Mouse (Mus musculus) thymus, adult 2 months (tissue): Measurements from ENCODE around the gene Wwox. TPM values are rescaled to one million over a fixed set of nuclear protein-coding genes. Genes with fewer than 3 reads are reported as not detected.

Source experiments
- DNase-seq: peaks from one replicate; pipeline ENCODE4 v3.0.0; 2021
- H3K27ac ChIP-seq: fragments of 200-500 bp; 2 replicates; pipeline ENCODE4 v1.5.1; 2012; ENCODE audit warnings: low read length, control low read depth; ENCODE audit not compliant: control insufficient read depth, insufficient read depth
- H3K27me3 ChIP-seq: fragments of 200-500 bp; 2 replicates; pipeline ENCODE4 v1.6.1; 2012; ENCODE audit warnings: mild to moderate bottlenecking, low read length, moderate library complexity, mixed read lengths; ENCODE audit not compliant: control insufficient read depth, insufficient read depth
- H3K36me3 ChIP-seq: fragments of 200-500 bp; 2 replicates; pipeline ENCODE4 v1.6.1; 2012; ENCODE audit warnings: mild to moderate bottlenecking, low read length, moderate library complexity; ENCODE audit not compliant: control insufficient read depth, insufficient read depth
- H3K4me1 ChIP-seq: fragments of 200-500 bp; replicated peaks from 2 replicates; pipeline ENCODE4 v1.6.1; 2012; ENCODE audit warnings: low read length; ENCODE audit not compliant: control insufficient read depth, insufficient read depth
- H3K4me3 ChIP-seq: fragments of 200-500 bp; 2 replicates; pipeline ENCODE4 v1.5.1; 2012; ENCODE audit warnings: mild to moderate bottlenecking, low read length, control low read depth, moderate library complexity; ENCODE audit not compliant: control insufficient read depth, insufficient read depth
- CTCF ChIP-seq: fragments of 200-500 bp; IDR thresholded peaks from 2 replicates; pipeline ENCODE4 v1.5.1; 2012; ENCODE audit warnings: mild to moderate bottlenecking, control low read depth, low read length, moderate library complexity, borderline replicate concordance; ENCODE audit not compliant: control insufficient read depth, poor library complexity, insufficient read depth; ENCODE audit errors: extremely low read depth
- POLR2A ChIP-seq: fragments of 200-500 bp; IDR thresholded peaks from 2 replicates; pipeline ENCODE4 v1.6.1; 2012; ENCODE audit warnings: mild to moderate bottlenecking, low read length, control low read depth, moderate library complexity; ENCODE audit not compliant: control insufficient read depth, poor library complexity, insufficient read depth; ENCODE audit errors: extremely low read depth
- WGBS: fragments of 180-500 bp; shearing (Covaris S2); methylation state at CpG from one replicate; pipeline ENCODE4 v1.1.7; 2018; 5-methylcytosine and 5-hydroxymethylcytosine counted together
- polyA plus RNA-seq: library from polyadenylated mRNA; depleted of rRNA; stranded (reverse); fragments of >200 nt; gene quantifications from 2 replicates; pipeline ENCODE4 v1.2.3, GENCODE M21; 2012

Wwox gene
- polyA plus RNA-seq, 1 experiment, result 8.4 TPM

GRCm38 (mm10) chr8:114604315-114604714 is 164.9 kb downstream of the Wwox start:
- WGBS, result 93% methylated on average over 16 of the region's 16 CpGs
- no peak overlapping the region for H3K4me3 ChIP-seq
- no peaks in the 10 kb centered on the region for H3K36me3 ChIP-seq
- no peak for DNase-seq
- H3K4me1 ChIP-seq, result no peaks in the 10 kb centered on the region
- TF ChIP-seq POLR2A (no peak), CTCF (no peak)
- no peaks in the 10 kb centered on the region for H3K27me3 ChIP-seq
- no peak overlapping the region for H3K27ac ChIP-seq

GRCm38 (mm10) chr8:114605651-114606050 is 166.2 kb downstream of the Wwox start:
- Histone ChIP-seq H3K36me3 (no peaks in the 10 kb centered on the region), H3K4me3 (no peak overlapping the region), H3K4me1 (no peaks in the 10 kb centered on the region), H3K27ac (no peak overlapping the region), H3K27me3 (no peaks in the 10 kb centered on the region)
- TF ChIP-seq POLR2A (no peak), CTCF (no peak)
- 97% methylated on average over 2 of the region's 2 CpGs for WGBS
- DNase-seq, result no peak

- no peaks in the 10 kb centered on the region for H3K4me1 ChIP-seq
- no peak overlapping the region for H3K27ac ChIP-seq
- DNase-seq, result no peak
- H3K4me3 ChIP-seq, result no peak overlapping the region
- no peaks in the 10 kb centered on the region for H3K27me3 ChIP-seq
- H3K36me3 ChIP-seq, result no peaks in the 10 kb centered on the region
- no peak for TF ChIP-seq POLR2A
- TF ChIP-seq CTCF, result no peak
- WGBS, result 96% methylated on average over 5 of the region's 5 CpGs
Measured at GRCm38 (mm10) chr8:114609330-114609729, 169.9 kb downstream of the Wwox start.

- no peaks in the 10 kb centered on the region for H3K36me3 ChIP-seq
- 94% methylated on average over 7 of the region's 7 CpGs for WGBS
- DNase-seq, result no peak
- no peak for TF ChIP-seq CTCF
- TF ChIP-seq POLR2A, result no peak
- H3K4me3 ChIP-seq, result no peak overlapping the region
- H3K27me3 ChIP-seq, result no peaks in the 10 kb centered on the region
- H3K27ac ChIP-seq, result no peak overlapping the region
- no peaks in the 10 kb centered on the region for H3K4me1 ChIP-seq
Measured at GRCm38 (mm10) chr8:114611075-114611474, 171.6 kb downstream of the Wwox start.

DNA sequence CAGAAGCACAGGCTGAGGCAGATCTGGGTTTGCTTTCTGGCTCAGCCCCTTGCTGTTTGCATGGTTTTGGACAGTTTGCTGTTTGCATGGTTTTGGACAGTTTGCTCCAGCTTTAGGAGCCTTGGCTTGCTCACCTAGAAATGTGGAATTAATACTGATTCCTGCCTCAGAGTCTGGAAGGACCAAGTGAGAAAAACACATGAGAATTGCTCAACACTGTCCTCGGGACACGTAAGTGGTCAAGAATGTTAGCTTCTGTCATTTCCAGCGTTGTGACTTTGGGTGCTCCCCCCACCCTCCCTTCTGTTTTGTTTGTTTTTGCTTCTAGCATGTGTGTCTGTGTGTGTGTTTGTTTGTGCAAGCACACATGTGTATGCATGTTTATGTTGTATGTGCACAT is 172.6 kb downstream of the Wwox start:
- no peak for DNase-seq
- TF ChIP-seq CTCF (no peak), POLR2A (no peak)
- H3K36me3 ChIP-seq, result no peaks in the 10 kb centered on the region
- H3K27ac ChIP-seq, result no peak overlapping the region
- H3K27me3 ChIP-seq, result no peaks in the 10 kb centered on the region
- 100% methylated on average over 3 of the region's 3 CpGs for WGBS
- no peak overlapping the region for H3K4me3 ChIP-seq
- H3K4me1 ChIP-seq, result no peaks in the 10 kb centered on the region

DNA sequence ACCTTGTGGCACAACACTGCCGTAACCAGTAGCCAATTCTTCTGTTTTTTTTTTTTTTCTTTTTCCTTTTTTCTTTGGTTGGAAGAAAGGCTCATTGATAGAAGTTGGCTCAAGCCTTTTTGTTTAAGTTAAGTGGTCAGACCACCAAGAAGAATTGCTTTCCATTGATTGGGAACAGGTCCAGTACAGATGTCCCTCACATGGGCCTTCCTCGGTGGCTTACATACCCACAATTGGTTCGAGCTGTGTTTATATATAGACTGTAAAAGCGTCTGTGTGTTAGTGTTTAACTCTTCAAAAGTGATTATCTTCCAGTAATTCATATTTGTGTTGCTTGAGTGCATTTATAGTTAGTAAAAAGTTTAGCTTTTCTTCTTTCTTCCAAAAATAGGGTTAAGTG is 176.0 kb downstream of the Wwox start:
- no peak for DNase-seq
- H3K4me3 ChIP-seq, result no peak overlapping the region
- H3K4me1 ChIP-seq, result no peaks in the 10 kb centered on the region
- 95% methylated on average over 4 of the region's 4 CpGs for WGBS
- H3K27me3 ChIP-seq, result no peaks in the 10 kb centered on the region
- H3K36me3 ChIP-seq, result no peaks in the 10 kb centered on the region
- H3K27ac ChIP-seq, result no peak overlapping the region
- no peak for TF ChIP-seq POLR2A
- no peak for TF ChIP-seq CTCF

DNA sequence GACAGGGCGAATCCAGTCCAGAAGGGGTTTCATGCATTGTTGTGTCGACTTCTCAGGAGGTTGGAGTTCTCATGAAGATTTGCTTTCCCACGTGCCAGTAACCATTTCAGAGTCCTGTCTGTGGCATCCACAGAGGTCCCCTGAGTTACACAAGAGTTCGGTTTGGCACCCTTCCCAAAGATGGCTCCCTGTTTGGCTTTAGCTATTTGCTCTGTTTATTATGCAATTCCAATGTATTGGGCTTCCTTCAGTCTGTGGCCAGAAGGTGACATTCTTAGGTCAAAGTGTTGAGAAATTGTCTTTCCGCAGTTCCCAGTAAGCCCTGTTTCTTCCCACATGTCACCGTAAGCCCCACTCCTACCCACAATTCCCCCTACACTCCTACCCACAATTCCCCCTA is 176.5 kb downstream of the Wwox start:
- no peak for DNase-seq
- Histone ChIP-seq H3K4me3 (no peak overlapping the region), H3K27me3 (no peaks in the 10 kb centered on the region), H3K27ac (no peak overlapping the region), H3K36me3 (no peaks in the 10 kb centered on the region), H3K4me1 (no peaks in the 10 kb centered on the region)
- WGBS, result 93% methylated on average over 6 of the region's 6 CpGs
- TF ChIP-seq POLR2A, result no peak
- TF ChIP-seq CTCF, result no peak

GRCm38 (mm10) chr8:114618908-114619508 is 179.6 kb downstream of the Wwox start:
- WGBS, result 92% methylated on average over 9 of the region's 9 CpGs
- Histone ChIP-seq H3K4me3 (no peak overlapping the region), H3K27me3 (no peaks in the 10 kb centered on the region), H3K4me1 (no peaks in the 10 kb centered on the region), H3K27ac (no peak overlapping the region), H3K36me3 (no peaks in the 10 kb centered on the region)
- DNase-seq, result no peak
- TF ChIP-seq POLR2A (no peak), CTCF (no peak)
